Mouse (Mus musculus): Measurements from ENCODE around the gene Stk32c. TPM values are rescaled to one million over a fixed set of nuclear protein-coding genes. Genes with fewer than 3 reads are reported as not detected.
A peak's percentile ranks its signal among the peaks of the same experiment; 100 is the strongest.

Gene Stk32c
- polyA plus RNA-seq, 1 experiment: 22.6 TPM

DNA sequence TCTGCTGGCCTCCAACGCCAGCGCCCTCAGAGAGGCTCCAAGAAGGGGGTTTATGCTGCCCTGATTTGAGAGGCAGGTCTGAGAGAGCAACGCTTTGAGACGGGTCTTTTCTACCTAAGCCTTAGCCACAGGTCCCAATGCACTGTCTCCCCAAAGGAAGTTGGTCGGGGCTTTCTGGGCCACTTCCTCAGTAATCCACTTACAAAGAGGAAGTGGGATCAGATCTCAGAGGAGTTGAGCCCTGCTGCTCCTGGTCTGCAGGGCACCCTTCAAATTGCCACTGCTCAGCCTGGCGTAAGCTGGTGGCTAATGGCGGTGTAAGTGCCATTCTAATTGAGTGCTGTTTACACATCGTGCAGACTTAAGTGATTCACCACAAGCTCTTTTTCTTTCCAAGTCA lies 81.6 kb downstream of the Stk32c start:
- TF ChIP-seq POLR2A (IDR thresholded peaks at IDR 0.05; ENCODE audit: borderline replicate concordance, insufficient read depth, low read length): no peak
- TF ChIP-seq CTCF (IDR thresholded peaks at IDR 0.05; ENCODE audit: borderline replicate concordance, insufficient read depth, low read depth, low read length): no peak
- Histone ChIP-seq H3K4me1 (ENCODE audit: control insufficient read depth, insufficient read depth, low read length) (peaks cover 15% of the 10 kb centered on the region), H3K4me3 (replicated peaks; ENCODE audit: insufficient read depth, low read depth, low read length) (no peak overlapping the region), H3K27ac (ENCODE audit: insufficient read depth, low read length) (no peak overlapping the region), H3K27me3 (ENCODE audit: control insufficient read depth, insufficient read depth, low read length) (no peaks in the 10 kb centered on the region)
- WGBS: 88% methylated on average over 8 of the region's 8 CpGs
- no peak for DNase-seq

DNA sequence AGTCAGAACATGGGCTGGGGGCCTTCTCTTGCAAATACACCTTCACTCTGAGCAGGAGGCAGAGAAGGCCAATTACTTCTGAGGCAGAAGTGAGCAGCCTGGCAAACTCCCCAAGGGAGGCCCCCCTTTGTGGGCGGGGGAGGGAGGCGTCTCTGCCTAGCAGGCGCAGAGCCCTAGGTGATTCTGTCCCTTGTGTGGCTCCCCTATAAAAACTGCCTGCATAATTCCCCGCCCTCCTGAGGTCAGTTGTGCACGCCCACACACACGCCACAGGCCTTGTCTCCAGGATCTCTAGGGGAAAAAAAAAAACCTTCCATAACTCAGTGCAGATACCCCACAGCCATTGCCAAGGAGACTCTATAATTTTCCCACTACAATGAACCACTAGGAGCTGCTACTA lies 82.7 kb downstream of the Stk32c start:
- H3K27ac ChIP-seq (ENCODE audit: insufficient read depth, low read length): no peak overlapping the region
- 73% methylated on average over 6 of the region's 6 CpGs for WGBS
- H3K4me1 ChIP-seq (ENCODE audit: control insufficient read depth, insufficient read depth, low read length): peaks cover 11% of the 10 kb centered on the region
- no peak overlapping the region for H3K4me3 ChIP-seq (replicated peaks; ENCODE audit: insufficient read depth, low read depth, low read length)
- no peaks in the 10 kb centered on the region for H3K27me3 ChIP-seq (ENCODE audit: control insufficient read depth, insufficient read depth, low read length)
- DNase-seq: no peak
- TF ChIP-seq POLR2A (IDR thresholded peaks at IDR 0.05; ENCODE audit: borderline replicate concordance, insufficient read depth, low read length): no peak
- TF ChIP-seq CTCF (IDR thresholded peaks at IDR 0.05; ENCODE audit: borderline replicate concordance, insufficient read depth, low read depth, low read length): no peak

GRCm38 (mm10) chr7:139128994-139129393 lies 84.1 kb downstream of the Stk32c start:
- Histone ChIP-seq H3K4me1 (ENCODE audit: control insufficient read depth, insufficient read depth, low read length) (peaks cover 6% of the 10 kb centered on the region), H3K27me3 (ENCODE audit: control insufficient read depth, insufficient read depth, low read length) (no peaks in the 10 kb centered on the region), H3K27ac (ENCODE audit: insufficient read depth, low read length) (no peak overlapping the region), H3K4me3 (replicated peaks; ENCODE audit: insufficient read depth, low read depth, low read length) (no peak overlapping the region)
- no peak for DNase-seq
- WGBS: 97% methylated on average over 4 of the region's 4 CpGs
- TF ChIP-seq CTCF (IDR thresholded peaks at IDR 0.05; ENCODE audit: borderline replicate concordance, insufficient read depth, low read depth, low read length) (no peak), POLR2A (IDR thresholded peaks at IDR 0.05; ENCODE audit: borderline replicate concordance, insufficient read depth, low read length) (no peak)

GRCm38 (mm10) chr7:139126549-139126948 lies 86.6 kb downstream of the Stk32c start:
- no peak for DNase-seq
- Histone ChIP-seq H3K4me3 (replicated peaks; ENCODE audit: insufficient read depth, low read depth, low read length) (no peak overlapping the region), H3K27ac (ENCODE audit: insufficient read depth, low read length) (no peak overlapping the region), H3K27me3 (ENCODE audit: control insufficient read depth, insufficient read depth, low read length) (no peaks in the 10 kb centered on the region), H3K4me1 (ENCODE audit: control insufficient read depth, insufficient read depth, low read length) (no peaks in the 10 kb centered on the region)
- TF ChIP-seq POLR2A (IDR thresholded peaks at IDR 0.05; ENCODE audit: borderline replicate concordance, insufficient read depth, low read length): no peak
- 37% methylated on average over 7 of the region's 7 CpGs for WGBS

GRCm38 (mm10) chr7:139125881-139126280 lies 87.2 kb downstream of the Stk32c start:
- no peak for DNase-seq
- WGBS: 89% methylated on average over 4 of the region's 4 CpGs
- Histone ChIP-seq H3K4me1 (ENCODE audit: control insufficient read depth, insufficient read depth, low read length) (no peaks in the 10 kb centered on the region), H3K27me3 (ENCODE audit: control insufficient read depth, insufficient read depth, low read length) (no peaks in the 10 kb centered on the region), H3K27ac (ENCODE audit: insufficient read depth, low read length) (no peak overlapping the region), H3K4me3 (replicated peaks; ENCODE audit: insufficient read depth, low read depth, low read length) (no peak overlapping the region)
- TF ChIP-seq POLR2A (IDR thresholded peaks at IDR 0.05; ENCODE audit: borderline replicate concordance, insufficient read depth, low read length) (no peak), CTCF (IDR thresholded peaks at IDR 0.05; ENCODE audit: borderline replicate concordance, insufficient read depth, low read depth, low read length) (no peak)

DNA sequence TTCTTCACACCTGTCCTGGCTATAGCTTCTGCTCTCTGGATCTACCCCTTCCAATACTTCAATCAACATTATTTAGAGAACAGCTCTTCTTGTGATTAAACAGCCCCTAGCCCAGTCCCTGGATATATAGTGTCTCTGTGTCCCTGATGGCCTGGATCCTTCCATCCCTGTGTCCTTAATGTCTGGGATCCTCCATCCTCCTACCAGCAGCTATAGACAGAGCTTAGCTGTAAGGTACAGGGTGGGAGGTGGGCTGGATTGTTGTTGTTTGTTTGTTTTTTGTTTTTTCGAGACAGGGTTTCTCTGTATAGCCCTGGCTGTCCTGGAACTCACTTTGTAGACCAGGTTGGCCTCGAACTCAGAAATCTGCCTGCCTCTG lies 93.3 kb downstream of the Stk32c start:
- DNase-seq: no peak
- H3K4me3 ChIP-seq (replicated peaks; ENCODE audit: insufficient read depth, low read depth, low read length): no peak overlapping the region
- H3K27me3 ChIP-seq (ENCODE audit: control insufficient read depth, insufficient read depth, low read length): no peaks in the 10 kb centered on the region
- no peak overlapping the region for H3K27ac ChIP-seq (ENCODE audit: insufficient read depth, low read length)
- WGBS: 64% methylated on average over 2 of the region's 2 CpGs
- H3K4me1 ChIP-seq (ENCODE audit: control insufficient read depth, insufficient read depth, low read length): no peaks in the 10 kb centered on the region
- TF ChIP-seq CTCF (IDR thresholded peaks at IDR 0.05; ENCODE audit: borderline replicate concordance, insufficient read depth, low read depth, low read length) (no peak), POLR2A (IDR thresholded peaks at IDR 0.05; ENCODE audit: borderline replicate concordance, insufficient read depth, low read length) (no peak)

- 43% methylated on average over 13 of the region's 13 CpGs for WGBS
- Histone ChIP-seq H3K27me3 (ENCODE audit: control insufficient read depth, insufficient read depth, low read length) (no peaks in the 10 kb centered on the region), H3K27ac (ENCODE audit: insufficient read depth, low read length) (no peak overlapping the region), H3K4me3 (replicated peaks; ENCODE audit: insufficient read depth, low read depth, low read length) (no peak overlapping the region), H3K4me1 (ENCODE audit: control insufficient read depth, insufficient read depth, low read length) (no peaks in the 10 kb centered on the region)
- DNase-seq: peak; percentile 84 to 89
- no peak for TF ChIP-seq POLR2A (IDR thresholded peaks at IDR 0.05; ENCODE audit: borderline replicate concordance, insufficient read depth, low read length)
- TF ChIP-seq CTCF (IDR thresholded peaks at IDR 0.05; ENCODE audit: borderline replicate concordance, insufficient read depth, low read depth, low read length): peak; percentile 96
These were observed 93.8 kb downstream of the Stk32c start for GRCm38 (mm10) chr7:139119152-139119774.

DNA sequence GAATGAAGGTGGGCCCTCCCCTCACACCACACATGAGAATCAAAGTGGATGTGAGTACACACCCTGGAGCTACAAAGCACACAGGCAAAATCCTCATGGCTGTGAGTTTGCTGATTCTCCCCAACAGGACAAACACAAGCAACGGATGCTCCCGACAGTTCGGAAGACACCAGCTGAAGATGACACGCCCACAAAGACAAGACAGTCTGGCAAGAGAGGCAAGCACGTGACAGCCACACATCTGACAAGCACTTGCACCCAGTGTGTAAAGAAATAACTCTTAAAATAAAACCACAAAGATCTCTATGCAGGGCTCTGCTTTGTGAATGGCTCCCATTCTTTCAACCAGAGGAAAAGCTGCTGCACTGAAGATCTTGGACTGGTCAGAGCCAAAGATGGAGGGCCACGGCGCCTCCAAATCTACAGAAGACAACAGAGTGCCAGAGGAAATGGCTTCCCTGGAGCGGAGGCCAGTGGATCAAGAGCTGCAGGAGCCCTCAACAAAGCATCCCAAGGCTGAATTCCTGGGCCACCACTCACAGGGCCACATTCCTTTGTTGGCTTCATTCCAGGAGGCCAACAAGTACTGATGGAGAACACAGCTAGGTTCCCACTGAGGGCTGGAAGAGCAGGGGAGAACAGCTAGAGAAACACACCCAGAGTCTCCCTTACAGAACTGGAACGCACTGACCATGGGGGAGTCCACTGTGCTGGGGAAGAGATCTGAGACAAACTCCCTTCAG lies 105.0 kb downstream of the Stk32c start:
- H3K27ac ChIP-seq (ENCODE audit: insufficient read depth, low read length): no peak overlapping the region
- TF ChIP-seq CTCF (IDR thresholded peaks at IDR 0.05; ENCODE audit: borderline replicate concordance, insufficient read depth, low read depth, low read length): no peak
- TF ChIP-seq POLR2A (IDR thresholded peaks at IDR 0.05; ENCODE audit: borderline replicate concordance, insufficient read depth, low read length): no peak
- WGBS: 84% methylated on average over 9 of the region's 9 CpGs

More for the DNA sequence above, 105.0 kb downstream of the Stk32c start:
- Histone ChIP-seq H3K4me3 (replicated peaks; ENCODE audit: insufficient read depth, low read depth, low read length) (no peak overlapping the region), H3K4me1 (ENCODE audit: control insufficient read depth, insufficient read depth, low read length) (peaks cover 40% of the 10 kb centered on the region), H3K27me3 (ENCODE audit: control insufficient read depth, insufficient read depth, low read length) (no peaks in the 10 kb centered on the region)
- no peak for DNase-seq
